Mouse (Mus musculus) heart, postnatal 0 days (tissue): ENCODE measurements around the gene Mrpl53. TPM values are rescaled to one million over a fixed set of nuclear protein-coding genes. Genes with fewer than 3 reads are reported as not detected.

Experiments
- ATAC-seq: fragments of 200-750 bp; cut with Nextera tagmentation; 2 replicates; pipeline ENCODE4 v1.8.0; 2017; ENCODE audit warnings: low read depth, moderate number of reproducible peaks, moderate library complexity; ENCODE audit not compliant: insufficient read depth
- DNase-seq: peaks from one replicate; pipeline ENCODE4 v3.0.0-alpha.2; 2016; ENCODE audit warnings: low spot score
- H3K27ac ChIP-seq: fragments of 300-500 bp; sonication (generic); 2 replicates; pipeline ENCODE4 v1.5.1; 2014; ENCODE audit warnings: low read depth, mild to moderate bottlenecking
- H3K27me3 ChIP-seq: fragments of 300-500 bp; sonication (generic); 2 replicates; pipeline ENCODE4 v1.6.1; 2014; ENCODE audit warnings: low read length, mixed read lengths; ENCODE audit not compliant: control insufficient read depth, insufficient read depth
- H3K36me3 ChIP-seq: fragments of 300-500 bp; sonication (generic); replicated peaks from 2 replicates; pipeline ENCODE4 v1.6.1; 2014; ENCODE audit warnings: low read length, mixed read lengths; ENCODE audit not compliant: control insufficient read depth, insufficient read depth
- H3K4me1 ChIP-seq: fragments of 300-500 bp; sonication (generic); 2 replicates; pipeline ENCODE4 v1.6.1; 2014; ENCODE audit warnings: antibody characterized with exemption; ENCODE audit not compliant: control insufficient read depth, insufficient read depth
- H3K4me2 ChIP-seq: fragments of 300-500 bp; sonication (generic); 2 replicates; pipeline ENCODE4 v1.6.1; 2014; ENCODE audit warnings: low read depth, mild to moderate bottlenecking, low read length, moderate library complexity
- H3K4me3 ChIP-seq: fragments of 300-500 bp; sonication (generic); 2 replicates; pipeline ENCODE4 v1.5.1; 2014; ENCODE audit warnings: low read depth, low read length
- H3K9ac ChIP-seq: fragments of 300-500 bp; sonication (generic); replicated peaks from 2 replicates; pipeline ENCODE4 v1.6.1; 2014; ENCODE audit warnings: low read depth, low read length, mixed read lengths
- H3K9me3 ChIP-seq: fragments of 300-500 bp; sonication (generic); replicated peaks from 2 replicates; pipeline ENCODE4 v1.6.1; 2016; ENCODE audit warnings: low read length; ENCODE audit not compliant: control insufficient read depth
- CTCF ChIP-seq: IDR thresholded peaks from 2 replicates; pipeline ENCODE4 v1.5.1; 2016; ENCODE audit warnings: antibody characterized with exemption, control low read depth, low read depth
- EP300 ChIP-seq: IDR thresholded peaks from 2 replicates; pipeline ENCODE4 v1.6.1; 2016; ENCODE audit warnings: antibody characterized with exemption, low read depth
- WGBS: fragments of 180-500 bp; shearing (Covaris S2); extraction: QIAGEN DNeasy Blood & Tissue Kit; methylation state at CpG from one replicate; pipeline ENCODE4 v1.1.7; 2014; 5-methylcytosine and 5-hydroxymethylcytosine counted together
- polyA plus RNA-seq: library from polyadenylated mRNA; unstranded; fragments of >200 nt; fragmentation: Nextera tagmentation; extraction: Ambion mirVana; gene quantifications from 2 replicates; pipeline ENCODE4 v1.2.1, GENCODE M21; 2015
- total RNA-seq: library from RNA; depleted of rRNA; stranded (reverse); fragments of >200 nt; gene quantifications from 2 replicates; pipeline ENCODE4 v1.2.3, GENCODE M21; 2014; ENCODE audit warnings: low replicate concordance

Gene Mrpl53
- total and polyA plus RNA-seq, 2 experiments from 2014 or later, result 156 to 242 TPM

- Histone ChIP-seq H3K4me1 (0 out of 2 replicates have a peak, but pooled peaks cover 15% of the 10 kb centered on the region), H3K4me2 (peak within 1 kb of the TSS; percentile 56), H3K4me3 (peak within 1 kb of the TSS; percentile 39), H3K36me3 (0 out of 2 replicates have a peak, but pooled peaks cover 12% of the 10 kb centered on the region), H3K9me3 (no peaks in the 10 kb centered on the region), H3K9ac (no peak within 1 kb of the TSS), H3K27ac (no peak within 1 kb of the TSS), H3K27me3 (peaks cover 72% of the 10 kb centered on the region)
- TF ChIP-seq CTCF (no peak), EP300 (no peak)
- ATAC-seq (no peak), DNase-seq (no peak)
- 5% methylated on average over 42 of the region's 42 CpGs for WGBS
Observed at GRCm38 (mm10) chr6:83086121-83087035, 22.5 kb upstream of the Mrpl53 start, which contains the start of gene Lbx2. Lbx2 (plus strand) TSS chr6:83086367.

GRCm38 (mm10) chr6:83087205-83087925, 21.5 kb upstream of the Mrpl53 start:
- DNase-seq (no peak), ATAC-seq (no peak)
- no peak for TF ChIP-seq CTCF
- no peak for TF ChIP-seq EP300
- Histone ChIP-seq H3K27ac (no peak overlapping the region), H3K4me2 (peak overlapping the region; percentile 56), H3K4me1 (0 out of 2 replicates have a peak, but pooled peaks cover 15% of the 10 kb centered on the region), H3K4me3 (peak overlapping the region; percentile 39), H3K9ac (peak overlapping the region; percentile 40; the same call in 1 of the 2 replicates), H3K36me3 (0 out of 2 replicates have a peak, but pooled peaks cover 4% of the 10 kb centered on the region), H3K9me3 (no peaks in the 10 kb centered on the region), H3K27me3 (peaks cover 71% of the 10 kb centered on the region)
- WGBS, result 3% methylated on average over 47 of the region's 47 CpGs

GRCm38 (mm10) chr6:83087926-83088260, 20.9 kb upstream of the Mrpl53 start:
- ATAC-seq, result no peak
- TF ChIP-seq CTCF (no peak), EP300 (no peak)
- no peaks in the 10 kb centered on the region for H3K9me3 ChIP-seq
- no peak for DNase-seq
- H3K27me3 ChIP-seq, result peaks cover 66% of the 10 kb centered on the region
- 19% methylated on average over 9 of the region's 9 CpGs for WGBS
- H3K36me3 ChIP-seq, result no peaks in the 10 kb centered on the region
- no peak overlapping the region for H3K27ac ChIP-seq
- H3K9ac ChIP-seq, result peak overlapping the region; percentile 40; the same call in 1 of the 2 replicates
- 0 out of 2 replicates have a peak, but pooled peaks cover 15% of the 10 kb centered on the region for H3K4me1 ChIP-seq
- peak overlapping the region; percentile 39 for H3K4me3 ChIP-seq
- peak overlapping the region; percentile 56 for H3K4me2 ChIP-seq

- peak; percentile 61; the same call in 1 of the 2 replicates for ATAC-seq
Observed at GRCm38 (mm10) chr6:83092416-83093127, 16.3 kb upstream of the Mrpl53 start.

GRCm38 (mm10) chr6:83095968-83096367, 12.9 kb upstream of the Mrpl53 start:
- Histone ChIP-seq H3K9ac (no peak overlapping the region), H3K4me1 (no peaks in the 10 kb centered on the region), H3K36me3 (no peaks in the 10 kb centered on the region), H3K27ac (no peak overlapping the region), H3K4me3 (no peak overlapping the region), H3K27me3 (peaks cover 4% of the 10 kb centered on the region; the same call in 1 of the 2 replicates), H3K4me2 (no peak overlapping the region), H3K9me3 (no peaks in the 10 kb centered on the region)
- TF ChIP-seq CTCF, result no peak
- TF ChIP-seq EP300, result no peak
- ATAC-seq (no peak), DNase-seq (no peak)
- WGBS, result 41% methylated on average over 6 of the region's 6 CpGs

More at GRCm38 (mm10) chr6:83092416-83093127, 16.3 kb upstream of the Mrpl53 start:
- Histone ChIP-seq H3K27ac (peak overlapping the region; percentile 39), H3K27me3 (peaks cover 23% of the 10 kb centered on the region), H3K36me3 (no peaks in the 10 kb centered on the region), H3K4me1 (0 out of 2 replicates have a peak, but pooled peaks cover 5% of the 10 kb centered on the region), H3K9me3 (no peaks in the 10 kb centered on the region), H3K4me3 (no peak overlapping the region), H3K9ac (no peak overlapping the region), H3K4me2 (no peak overlapping the region)
- 30% methylated on average over 6 of the region's 6 CpGs for WGBS
- TF ChIP-seq CTCF (no peak), EP300 (no peak)
- DNase-seq, result no peak
